Mouse (Mus musculus): Measurements from ENCODE around the gene Zfp90. TPM values are rescaled to one million over a fixed set of nuclear protein-coding genes. Genes with fewer than 3 reads are reported as not detected.

The Zfp90 gene
- total and polyA plus RNA-seq, 2 experiments = 0.49 to 1.8 TPM

DNA sequence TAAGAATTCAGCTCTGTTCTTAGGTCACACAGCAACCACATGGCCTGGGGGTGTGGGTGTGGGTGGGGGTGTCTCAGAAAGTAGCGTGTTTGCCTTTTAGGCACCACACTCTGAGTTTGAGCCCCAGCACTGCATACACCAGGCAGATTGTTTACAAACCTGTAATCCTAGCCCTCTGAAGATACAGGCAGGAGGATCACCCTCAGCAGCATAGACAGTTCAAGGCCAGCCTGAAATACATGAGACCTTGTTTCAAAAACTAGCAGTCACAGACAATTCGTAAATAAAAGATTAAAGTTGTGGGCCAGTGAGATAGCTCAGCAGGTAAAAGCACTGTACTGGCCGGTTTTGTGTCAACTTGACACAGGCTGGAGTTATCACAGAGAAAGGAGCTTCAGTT is 25.0 kb downstream of the Zfp90 start:
- no peaks in the 10 kb centered on the region for H3K27me3 ChIP-seq (ENCODE audit: control insufficient read depth, insufficient read depth, low read length)
- DNase-seq (ENCODE audit: extremely low read depth, low read depth, low spot score) = no peak
- no peaks in the 10 kb centered on the region for H3K36me3 ChIP-seq (ENCODE audit: control insufficient read depth, insufficient read depth, low read length)
- H3K79me2 ChIP-seq (ENCODE audit: control insufficient read depth, insufficient read depth, low read length) = no peaks in the 10 kb centered on the region
- no peaks in the 10 kb centered on the region for H3K4me1 ChIP-seq (ENCODE audit: control insufficient read depth, insufficient read depth, low read length)
- 80% methylated on average over 3 of the region's 3 CpGs for WGBS
- no peak overlapping the region for H3K27ac ChIP-seq (replicated peaks; ENCODE audit: insufficient read depth, low read depth, low read length)
- no peak overlapping the region for H3K4me3 ChIP-seq (ENCODE audit: insufficient read depth, low read depth, low read length)
- TF ChIP-seq POLR2A (IDR thresholded peaks at IDR 0.05; ENCODE audit: extremely low read depth, insufficient read depth, low read length) = no peak
- no peak for TF ChIP-seq CTCF (IDR thresholded peaks at IDR 0.05; ENCODE audit: low read depth, low read length)
- H3K9ac ChIP-seq (ENCODE audit: low read depth, low read length) = no peak overlapping the region

DNA sequence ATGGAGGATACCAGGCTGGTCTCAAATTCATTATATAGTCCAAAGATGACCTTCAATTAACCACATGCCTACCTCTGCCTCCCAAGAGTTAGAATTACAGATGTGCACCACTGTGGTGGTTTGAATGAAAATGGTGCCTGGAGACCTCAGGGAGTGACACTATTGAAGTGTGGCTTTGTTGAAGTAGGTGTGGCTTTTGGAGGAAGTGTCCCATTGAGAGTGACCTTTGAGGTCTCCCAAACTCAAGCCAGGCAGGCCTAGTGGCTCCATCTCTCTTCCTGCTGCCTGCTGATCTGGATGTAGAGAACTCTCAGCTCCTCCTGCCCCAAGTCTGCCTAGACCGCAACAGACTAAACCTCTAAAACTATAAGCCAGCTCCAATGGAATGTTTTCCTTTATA is 27.6 kb downstream of the Zfp90 start:
- 100% methylated on average over 1 of the region's 1 CpGs for WGBS
- Histone ChIP-seq H3K9ac (ENCODE audit: low read depth, low read length) (no peak overlapping the region), H3K79me2 (ENCODE audit: control insufficient read depth, insufficient read depth, low read length) (no peaks in the 10 kb centered on the region), H3K36me3 (ENCODE audit: control insufficient read depth, insufficient read depth, low read length) (no peaks in the 10 kb centered on the region), H3K4me1 (ENCODE audit: control insufficient read depth, insufficient read depth, low read length) (no peaks in the 10 kb centered on the region), H3K27ac (replicated peaks; ENCODE audit: insufficient read depth, low read depth, low read length) (no peak overlapping the region), H3K27me3 (ENCODE audit: control insufficient read depth, insufficient read depth, low read length) (no peaks in the 10 kb centered on the region), H3K4me3 (ENCODE audit: insufficient read depth, low read depth, low read length) (no peak overlapping the region)
- no peak for DNase-seq (ENCODE audit: extremely low read depth, low read depth, low spot score)
- TF ChIP-seq POLR2A (IDR thresholded peaks at IDR 0.05; ENCODE audit: extremely low read depth, insufficient read depth, low read length) (no peak), CTCF (IDR thresholded peaks at IDR 0.05; ENCODE audit: low read depth, low read length) (no peak)

DNA sequence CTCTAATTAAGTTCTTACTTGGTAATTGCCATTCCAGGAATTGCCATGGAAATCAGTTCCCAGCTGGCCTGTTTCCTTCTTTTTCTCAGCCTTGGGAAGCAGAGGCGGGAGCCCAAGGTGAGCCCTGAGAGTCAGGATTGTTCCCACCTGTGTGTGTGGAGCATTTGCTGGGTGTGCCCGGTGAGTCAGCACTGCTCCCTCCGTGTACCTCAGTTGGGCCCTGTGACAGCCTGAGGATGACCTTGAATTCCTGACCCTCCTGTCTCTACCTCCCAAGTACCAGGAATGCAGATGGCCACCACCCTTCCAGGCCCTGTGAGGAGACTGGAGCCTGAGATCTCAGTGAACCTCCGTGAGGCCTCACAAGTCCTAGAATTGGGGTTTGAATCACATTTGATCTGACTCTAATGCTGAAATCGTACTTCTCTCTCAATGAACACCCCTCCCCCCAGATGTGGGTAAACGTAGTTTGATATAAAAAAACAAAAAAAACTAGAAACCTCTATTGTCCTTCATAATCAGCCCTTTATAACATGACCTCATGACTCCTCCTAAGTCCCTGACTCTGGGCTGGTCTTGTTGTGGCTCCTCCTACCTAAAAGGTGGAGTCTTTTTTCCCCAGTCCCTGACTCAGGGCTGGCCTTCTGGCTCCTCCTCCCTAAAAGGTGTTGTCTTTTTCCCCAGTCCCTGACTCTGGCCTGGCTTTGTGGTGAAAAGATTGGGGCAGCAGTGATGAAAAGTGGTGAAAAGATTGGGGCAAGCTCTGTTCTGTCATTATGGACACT is 36.4 kb downstream of the Zfp90 start:
- 82% methylated on average over 6 of the region's 6 CpGs for WGBS
- TF ChIP-seq POLR2A (IDR thresholded peaks at IDR 0.05; ENCODE audit: extremely low read depth, insufficient read depth, low read length) (no peak), CTCF (IDR thresholded peaks at IDR 0.05; ENCODE audit: low read depth, low read length) (no peak)
- H3K9ac ChIP-seq (ENCODE audit: low read depth, low read length) = no peak overlapping the region
- no peaks in the 10 kb centered on the region for H3K27me3 ChIP-seq (ENCODE audit: control insufficient read depth, insufficient read depth, low read length)
- no peaks in the 10 kb centered on the region for H3K36me3 ChIP-seq (ENCODE audit: control insufficient read depth, insufficient read depth, low read length)
- DNase-seq (ENCODE audit: extremely low read depth, low read depth, low spot score) = no peak
- H3K4me1 ChIP-seq (ENCODE audit: control insufficient read depth, insufficient read depth, low read length) = no peaks in the 10 kb centered on the region
- H3K4me3 ChIP-seq (ENCODE audit: insufficient read depth, low read depth, low read length) = no peak overlapping the region
- no peak overlapping the region for H3K27ac ChIP-seq (replicated peaks; ENCODE audit: insufficient read depth, low read depth, low read length)
- no peaks in the 10 kb centered on the region for H3K79me2 ChIP-seq (ENCODE audit: control insufficient read depth, insufficient read depth, low read length)

DNA sequence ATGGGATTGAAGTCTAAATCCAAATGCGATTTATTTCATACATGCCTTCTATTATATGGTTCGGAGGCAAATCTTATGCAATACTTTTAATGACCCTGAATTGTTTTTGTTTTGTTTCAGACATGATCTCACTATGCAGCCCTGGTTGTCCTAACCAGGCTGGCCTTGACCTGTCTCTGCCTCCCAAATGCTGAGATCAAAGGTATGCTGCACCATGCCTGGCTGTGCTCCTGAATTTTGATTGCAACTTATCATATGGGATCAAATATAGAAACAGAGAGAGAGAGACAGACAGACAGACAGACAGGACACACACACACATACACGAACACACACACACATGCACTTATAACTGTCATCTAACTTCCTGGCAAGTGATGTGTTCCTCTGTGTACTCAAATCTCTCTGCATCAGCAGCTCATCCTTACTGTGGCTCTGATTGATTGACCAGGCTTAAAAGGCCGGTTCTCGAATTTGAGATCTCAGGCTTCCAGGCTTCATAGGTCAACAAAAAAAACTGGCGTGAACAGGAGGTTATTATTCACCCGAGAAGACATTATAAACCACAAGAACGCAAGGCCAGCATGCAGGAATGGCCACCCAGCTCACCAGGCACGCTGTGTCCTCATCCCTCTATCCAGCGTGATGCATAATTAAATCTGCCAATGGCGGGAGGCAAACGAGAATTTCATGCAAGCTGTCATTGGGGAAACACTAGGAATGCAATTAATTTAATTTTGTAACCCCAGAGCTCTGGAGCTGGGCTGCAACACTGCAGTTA is 37.8 kb downstream of the Zfp90 start:
- Histone ChIP-seq H3K36me3 (ENCODE audit: control insufficient read depth, insufficient read depth, low read length) (no peaks in the 10 kb centered on the region), H3K27me3 (ENCODE audit: control insufficient read depth, insufficient read depth, low read length) (no peaks in the 10 kb centered on the region), H3K4me3 (ENCODE audit: insufficient read depth, low read depth, low read length) (no peak overlapping the region), H3K79me2 (ENCODE audit: control insufficient read depth, insufficient read depth, low read length) (no peaks in the 10 kb centered on the region), H3K27ac (replicated peaks; ENCODE audit: insufficient read depth, low read depth, low read length) (no peak overlapping the region), H3K4me1 (ENCODE audit: control insufficient read depth, insufficient read depth, low read length) (no peaks in the 10 kb centered on the region), H3K9ac (ENCODE audit: low read depth, low read length) (no peak overlapping the region)
- WGBS = 74% methylated on average over 12 of the region's 12 CpGs
- TF ChIP-seq POLR2A (IDR thresholded peaks at IDR 0.05; ENCODE audit: extremely low read depth, insufficient read depth, low read length) (no peak), CTCF (IDR thresholded peaks at IDR 0.05; ENCODE audit: low read depth, low read length) (no peak)
- DNase-seq (ENCODE audit: extremely low read depth, low read depth, low spot score) = no peak

DNA sequence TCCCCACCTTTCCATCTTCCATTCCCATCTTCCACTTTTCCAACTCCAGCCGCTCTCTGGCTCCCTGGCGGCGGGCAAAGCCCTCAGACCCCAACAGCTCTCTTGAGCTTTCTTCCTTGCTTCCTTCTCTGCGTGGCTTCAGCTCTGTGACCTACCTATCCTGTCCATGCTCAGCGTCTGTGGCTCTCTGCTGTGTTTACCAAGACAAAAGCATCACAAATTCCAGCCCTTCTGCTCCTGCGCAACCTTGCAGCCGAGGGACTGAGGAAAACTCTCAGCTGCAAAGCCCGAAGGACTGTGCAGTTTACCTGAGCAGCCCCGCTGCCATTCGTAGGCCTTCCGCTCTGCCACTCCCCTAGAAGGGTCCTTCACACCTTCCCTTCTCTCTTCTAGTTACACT is 38.9 kb downstream of the Zfp90 start:
- H3K27ac ChIP-seq (replicated peaks; ENCODE audit: insufficient read depth, low read depth, low read length) = no peak overlapping the region
- no peaks in the 10 kb centered on the region for H3K36me3 ChIP-seq (ENCODE audit: control insufficient read depth, insufficient read depth, low read length)
- no peak overlapping the region for H3K9ac ChIP-seq (ENCODE audit: low read depth, low read length)
- TF ChIP-seq CTCF (IDR thresholded peaks at IDR 0.05; ENCODE audit: low read depth, low read length) (no peak), POLR2A (IDR thresholded peaks at IDR 0.05; ENCODE audit: extremely low read depth, insufficient read depth, low read length) (no peak)
- no peaks in the 10 kb centered on the region for H3K27me3 ChIP-seq (ENCODE audit: control insufficient read depth, insufficient read depth, low read length)
- DNase-seq (ENCODE audit: extremely low read depth, low read depth, low spot score) = no peak
- 64% methylated on average over 11 of the region's 11 CpGs for WGBS
- no peaks in the 10 kb centered on the region for H3K4me1 ChIP-seq (ENCODE audit: control insufficient read depth, insufficient read depth, low read length)
- no peak overlapping the region for H3K4me3 ChIP-seq (ENCODE audit: insufficient read depth, low read depth, low read length)
- H3K79me2 ChIP-seq (ENCODE audit: control insufficient read depth, insufficient read depth, low read length) = no peaks in the 10 kb centered on the region

DNA sequence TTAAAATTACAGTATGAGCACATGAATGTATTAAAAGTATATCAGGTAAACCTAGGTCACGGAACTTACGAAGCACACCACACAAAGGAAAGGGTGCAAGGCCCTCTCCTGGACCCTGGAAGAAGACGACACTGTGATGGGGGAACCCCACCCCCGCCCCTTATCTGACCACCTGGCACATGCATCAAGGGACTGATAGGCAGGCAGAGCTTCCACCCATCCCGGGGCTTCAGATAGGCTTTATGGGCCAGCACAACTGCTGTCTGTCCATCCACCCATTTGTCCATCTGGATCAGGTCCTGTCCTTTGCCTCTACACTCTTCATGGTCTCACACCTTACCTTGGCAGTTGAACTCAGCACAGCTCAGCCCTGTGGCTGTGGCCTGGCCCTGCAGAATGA is 47.0 kb downstream of the Zfp90 start:
- Histone ChIP-seq H3K9ac (ENCODE audit: low read depth, low read length) (no peak overlapping the region), H3K4me3 (ENCODE audit: insufficient read depth, low read depth, low read length) (no peak overlapping the region), H3K79me2 (ENCODE audit: control insufficient read depth, insufficient read depth, low read length) (no peaks in the 10 kb centered on the region), H3K27ac (replicated peaks; ENCODE audit: insufficient read depth, low read depth, low read length) (no peak overlapping the region), H3K4me1 (ENCODE audit: control insufficient read depth, insufficient read depth, low read length) (no peaks in the 10 kb centered on the region), H3K27me3 (ENCODE audit: control insufficient read depth, insufficient read depth, low read length) (no peaks in the 10 kb centered on the region), H3K36me3 (ENCODE audit: control insufficient read depth, insufficient read depth, low read length) (no peaks in the 10 kb centered on the region)
- DNase-seq (ENCODE audit: extremely low read depth, low read depth, low spot score) = no peak
- WGBS = 62% methylated on average over 5 of the region's 5 CpGs
- TF ChIP-seq POLR2A (IDR thresholded peaks at IDR 0.05; ENCODE audit: extremely low read depth, insufficient read depth, low read length) = no peak

Measured in liver, adult 2 months (tissue).